Mouse (Mus musculus): Measurements from ENCODE around the gene Syne4. TPM values are rescaled to one million over a fixed set of nuclear protein-coding genes. Genes with fewer than 3 reads are reported as not detected.

Gene Syne4
- polyA plus RNA-seq, 1 experiment from 2014 or later, result 72.9 TPM

GRCm38 (mm10) chr7:30363344-30363738 lies 48.7 kb downstream of the Syne4 start:
- ATAC-seq (ENCODE audit: low FRiP score, low TSS enrichment), result no peak
- Histone ChIP-seq H3K9ac (ENCODE audit: low read depth, low read length) (peak overlapping the region; percentile 89; the same call in 1 of the 2 replicates), H3K4me3 (ENCODE audit: low read length) (peak overlapping the region; percentile 75), H3K9me3 (ENCODE audit: control insufficient read depth, low read length) (no peaks in the 10 kb centered on the region), H3K27ac (ENCODE audit: low read depth, low read length) (no peak overlapping the region), H3K4me1 (ENCODE audit: control insufficient read depth, insufficient read depth, low read length) (peaks cover 17% of the 10 kb centered on the region; the same call in 1 of the 2 replicates), H3K27me3 (ENCODE audit: control insufficient read depth, insufficient read depth, low read length) (peaks cover 4% of the 10 kb centered on the region; the same call in 1 of the 2 replicates), H3K4me2 (replicated peaks; ENCODE audit: low read depth, low read length) (peak overlapping the region; percentile 63), H3K36me3 (ENCODE audit: control insufficient read depth, insufficient read depth, low read length) (0 out of 2 replicates have a peak, but pooled peaks cover 6% of the 10 kb centered on the region)
- 63% methylated on average over 6 of the region's 6 CpGs for WGBS

- 65% methylated on average over 2 of the region's 2 CpGs for WGBS
- no peaks in the 10 kb centered on the region for H3K9me3 ChIP-seq (ENCODE audit: control insufficient read depth, low read length)
- no peak overlapping the region for H3K27ac ChIP-seq (ENCODE audit: low read depth, low read length)
- H3K9ac ChIP-seq (ENCODE audit: low read depth, low read length), result no peak overlapping the region
- H3K36me3 ChIP-seq (ENCODE audit: control insufficient read depth, insufficient read depth, low read length), result no peaks in the 10 kb centered on the region
- H3K4me1 ChIP-seq (ENCODE audit: control insufficient read depth, insufficient read depth, low read length), result peaks cover 6% of the 10 kb centered on the region; the same call in 1 of the 2 replicates
- ATAC-seq (ENCODE audit: low FRiP score, low TSS enrichment), result no peak
- peaks cover 4% of the 10 kb centered on the region; the same call in 1 of the 2 replicates for H3K27me3 ChIP-seq (ENCODE audit: control insufficient read depth, insufficient read depth, low read length)
- no peak overlapping the region for H3K4me3 ChIP-seq (ENCODE audit: low read length)
- no peak overlapping the region for H3K4me2 ChIP-seq (replicated peaks; ENCODE audit: low read depth, low read length)
Observed at GRCm38 (mm10) chr7:30367466-30367865, 52.9 kb downstream of the Syne4 start.

Other genes starting within 250 kb of the Syne4 start
- 3.5 and 5.7 TPM in 2 replicates for gene Zfp82, start 241.9 kb upstream of the Syne4 start, polyA plus RNA-seq (2014; fragmentation: Nextera tagmentation; extraction: Ambion mirVana)
- gene Gm26920, start 224.4 kb upstream of the Syne4 start, polyA plus RNA-seq (2014; fragmentation: Nextera tagmentation; extraction: Ambion mirVana), result 0.58 and 1.9 TPM in 2 replicates
- 13.8 and 14.4 TPM in 2 replicates for gene Zfp566, start 224.3 kb upstream of the Syne4 start, polyA plus RNA-seq (2014; fragmentation: Nextera tagmentation; extraction: Ambion mirVana)
- gene Zfp260, start 220.0 kb upstream of the Syne4 start, polyA plus RNA-seq (2014; fragmentation: Nextera tagmentation; extraction: Ambion mirVana), result 98.2 and 125 TPM in 2 replicates
- gene Zfp382, start 192.9 kb upstream of the Syne4 start, polyA plus RNA-seq (2014; fragmentation: Nextera tagmentation; extraction: Ambion mirVana), result 5.2 and 6.1 TPM in 2 replicates
- gene Zfp146, start 145.1 kb upstream of the Syne4 start, polyA plus RNA-seq (2014; fragmentation: Nextera tagmentation; extraction: Ambion mirVana), result 20.2 and 23.0 TPM in 2 replicates
- gene Cox7a1, start 130.7 kb upstream of the Syne4 start, polyA plus RNA-seq (2014; fragmentation: Nextera tagmentation; extraction: Ambion mirVana), result 4.5 TPM in 2 replicates
- gene Capns1, start 116.0 kb upstream of the Syne4 start, polyA plus RNA-seq (2014; fragmentation: Nextera tagmentation; extraction: Ambion mirVana), result 83.1 and 120 TPM in 2 replicates
- 173 and 268 TPM in 2 replicates for gene Polr2i, start 82.9 kb upstream of the Syne4 start, polyA plus RNA-seq (2014; fragmentation: Nextera tagmentation; extraction: Ambion mirVana)
- gene Tbcb, start 82.5 kb upstream of the Syne4 start, polyA plus RNA-seq (2014; fragmentation: Nextera tagmentation; extraction: Ambion mirVana), result 174 and 199 TPM in 2 replicates
- not detected in 2 replicates for gene Ovol3, start 79.1 kb upstream of the Syne4 start, polyA plus RNA-seq (2014; fragmentation: Nextera tagmentation; extraction: Ambion mirVana)
- 0.22 and 0.43 TPM in 2 replicates for gene Thap8, start 34.7 kb upstream of the Syne4 start, polyA plus RNA-seq (2014; fragmentation: Nextera tagmentation; extraction: Ambion mirVana)
- 7.8 and 11.1 TPM in 2 replicates for gene Wdr62, start 34.4 kb upstream of the Syne4 start, polyA plus RNA-seq (2014; fragmentation: Nextera tagmentation; extraction: Ambion mirVana)
- 30.7 and 51.1 TPM in 2 replicates for gene Clip3, start 23.1 kb upstream of the Syne4 start, polyA plus RNA-seq (2014; fragmentation: Nextera tagmentation; extraction: Ambion mirVana)
- gene Alkbh6, start 6.1 kb upstream of the Syne4 start, polyA plus RNA-seq (2014; fragmentation: Nextera tagmentation; extraction: Ambion mirVana), result 85.5 and 112 TPM in 2 replicates
- not detected in 2 replicates for gene E130208F15Rik, start 6.9 kb downstream of the Syne4 start, polyA plus RNA-seq (2014; fragmentation: Nextera tagmentation; extraction: Ambion mirVana)
- gene Sdhaf1, start 9.1 kb downstream of the Syne4 start, polyA plus RNA-seq (2014; fragmentation: Nextera tagmentation; extraction: Ambion mirVana), result 20.6 and 21.5 TPM in 2 replicates
- 5.8 and 7.2 TPM in 2 replicates for gene Lrfn3, start 48.0 kb downstream of the Syne4 start, polyA plus RNA-seq (2014; fragmentation: Nextera tagmentation; extraction: Ambion mirVana)
- 23.8 and 26.7 TPM in 2 replicates for gene Tyrobp, start 99.0 kb downstream of the Syne4 start, polyA plus RNA-seq (2014; fragmentation: Nextera tagmentation; extraction: Ambion mirVana)
- 0.57 and 1.0 TPM in 2 replicates for gene Hcst, start 105.0 kb downstream of the Syne4 start, polyA plus RNA-seq (2014; fragmentation: Nextera tagmentation; extraction: Ambion mirVana)
- 1.1 and 1.9 TPM in 2 replicates for gene Nfkbid, start 106.9 kb downstream of the Syne4 start, polyA plus RNA-seq (2014; fragmentation: Nextera tagmentation; extraction: Ambion mirVana)
- 16.7 and 19.0 TPM in 2 replicates for gene Aplp1, start 130.7 kb downstream of the Syne4 start, polyA plus RNA-seq (2014; fragmentation: Nextera tagmentation; extraction: Ambion mirVana)
- 0.20 and 0.54 TPM in 2 replicates for gene Kirrel2, start 142.9 kb downstream of the Syne4 start, polyA plus RNA-seq (2014; fragmentation: Nextera tagmentation; extraction: Ambion mirVana)
- 2.7 and 3.0 TPM in 2 replicates for gene Nphs1, start 143.5 kb downstream of the Syne4 start, polyA plus RNA-seq (2014; fragmentation: Nextera tagmentation; extraction: Ambion mirVana)
- gene Prodh2, start 178.8 kb downstream of the Syne4 start, polyA plus RNA-seq (2014; fragmentation: Nextera tagmentation; extraction: Ambion mirVana), result 0.94 and 2.3 TPM in 2 replicates
- 13.4 and 17.3 TPM in 2 replicates for gene Arhgap33, start 220.3 kb downstream of the Syne4 start, polyA plus RNA-seq (2014; fragmentation: Nextera tagmentation; extraction: Ambion mirVana)
- 8.9 and 9.2 TPM in 2 replicates for gene Hspb6, start 237.4 kb downstream of the Syne4 start, polyA plus RNA-seq (2014; fragmentation: Nextera tagmentation; extraction: Ambion mirVana)
- 15.2 and 25.0 TPM in 2 replicates for gene Proser3, start 237.5 kb downstream of the Syne4 start, polyA plus RNA-seq (2014; fragmentation: Nextera tagmentation; extraction: Ambion mirVana)
- gene Lin37, start 245.0 kb downstream of the Syne4 start, polyA plus RNA-seq (2014; fragmentation: Nextera tagmentation; extraction: Ambion mirVana), result 38.5 and 48.0 TPM in 2 replicates
- 109 and 119 TPM in 2 replicates for gene U2af1l4, start 248.5 kb downstream of the Syne4 start, polyA plus RNA-seq (2014; fragmentation: Nextera tagmentation; extraction: Ambion mirVana)
- 8.0 and 11.3 TPM in 2 replicates for gene Gm49396, start 248.5 kb downstream of the Syne4 start, polyA plus RNA-seq (2014; fragmentation: Nextera tagmentation; extraction: Ambion mirVana)
- 121 and 182 TPM in 2 replicates for gene Psenen, start 248.8 kb downstream of the Syne4 start, polyA plus RNA-seq (2014; fragmentation: Nextera tagmentation; extraction: Ambion mirVana)

Measured in kidney, embryonic 14.5 days (tissue).